Mouse (Mus musculus): ENCODE data around the gene Marcks. TPM values are rescaled to one million over a fixed set of nuclear protein-coding genes. Genes with fewer than 3 reads are reported as not detected.

Marcks gene
- polyA plus RNA-seq, 1 experiment from 2014 or later: 54.3 TPM

DNA sequence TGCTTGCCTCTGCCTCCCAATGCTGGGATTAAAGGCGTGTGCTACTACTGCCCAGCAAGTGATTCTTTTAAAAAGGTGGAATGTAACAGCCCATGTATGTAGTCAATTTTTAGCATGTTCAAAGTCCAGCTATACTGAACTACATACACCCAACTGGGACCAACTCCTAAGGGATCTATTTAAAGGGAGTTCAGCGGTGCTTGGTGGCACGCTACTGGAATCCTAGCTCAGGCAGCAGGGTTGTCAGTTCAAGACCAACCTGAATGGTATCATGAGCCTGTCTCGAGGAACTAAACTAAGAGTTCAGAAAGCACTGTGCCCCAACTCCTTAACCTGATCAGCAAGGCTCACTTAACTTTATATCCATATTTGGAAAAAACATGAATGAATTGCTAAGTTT lies 6.0 kb downstream of the Marcks start:
- no peak for DNase-seq (ENCODE audit: low spot score)
- Histone ChIP-seq H3K9me3 (ENCODE audit: control insufficient read depth, low read length) (no peaks in the 10 kb centered on the region), H3K36me3 (ENCODE audit: control insufficient read depth, insufficient read depth, low read length) (no peaks in the 10 kb centered on the region), H3K4me2 (replicated peaks; ENCODE audit: low read depth) (no peak overlapping the region), H3K4me1 (replicated peaks; ENCODE audit: control insufficient read depth, insufficient read depth) (no peaks in the 10 kb centered on the region), H3K27me3 (ENCODE audit: control insufficient read depth, insufficient read depth, low read length) (no peaks in the 10 kb centered on the region), H3K27ac (replicated peaks) (no peak overlapping the region), H3K4me3 (ENCODE audit: low read depth, low read length) (no peak overlapping the region), H3K9ac (ENCODE audit: low read length) (no peak overlapping the region)
- no peak for ATAC-seq (ENCODE audit: low FRiP score, low TSS enrichment)
- TF ChIP-seq CTCF (IDR thresholded peaks at IDR 0.05; ENCODE audit: low read depth) (no peak), EP300 (optimal IDR thresholded peaks at IDR 0.05) (no peak)
- 97% methylated on average over 4 of the region's 4 CpGs for WGBS

DNA sequence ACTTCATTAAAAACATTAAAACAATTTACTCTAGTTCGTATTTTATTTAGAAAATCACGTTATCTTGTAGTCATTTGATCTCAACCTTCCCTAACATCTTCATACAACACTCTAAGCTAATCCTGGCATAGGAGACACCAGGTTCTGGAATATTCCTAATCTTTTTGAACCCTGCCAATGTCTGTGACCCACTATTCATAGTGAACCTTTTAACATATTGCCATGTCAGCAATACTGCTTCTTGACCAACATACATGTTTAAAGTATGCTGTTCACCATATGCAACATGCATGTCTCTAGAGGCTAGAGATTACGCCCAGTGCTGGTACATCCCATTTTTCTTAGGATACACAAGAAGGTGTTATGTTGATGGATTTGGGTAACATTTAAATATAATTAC lies 9.1 kb downstream of the Marcks start:
- H3K4me1 ChIP-seq (replicated peaks; ENCODE audit: control insufficient read depth, insufficient read depth): no peaks in the 10 kb centered on the region
- H3K36me3 ChIP-seq (ENCODE audit: control insufficient read depth, insufficient read depth, low read length): no peaks in the 10 kb centered on the region
- no peak overlapping the region for H3K27ac ChIP-seq (replicated peaks)
- H3K27me3 ChIP-seq (ENCODE audit: control insufficient read depth, insufficient read depth, low read length): no peaks in the 10 kb centered on the region
- H3K4me2 ChIP-seq (replicated peaks; ENCODE audit: low read depth): no peak overlapping the region
- no peak for DNase-seq (ENCODE audit: low spot score)
- ATAC-seq (ENCODE audit: low FRiP score, low TSS enrichment): no peak
- H3K9me3 ChIP-seq (ENCODE audit: control insufficient read depth, low read length): no peaks in the 10 kb centered on the region
- no peak for TF ChIP-seq EP300 (optimal IDR thresholded peaks at IDR 0.05)
- TF ChIP-seq CTCF (IDR thresholded peaks at IDR 0.05; ENCODE audit: low read depth): no peak
- H3K4me3 ChIP-seq (ENCODE audit: low read depth, low read length): no peak overlapping the region
- 86% methylated on average over 3 of the region's 3 CpGs for WGBS
- no peak overlapping the region for H3K9ac ChIP-seq (ENCODE audit: low read length)

DNA sequence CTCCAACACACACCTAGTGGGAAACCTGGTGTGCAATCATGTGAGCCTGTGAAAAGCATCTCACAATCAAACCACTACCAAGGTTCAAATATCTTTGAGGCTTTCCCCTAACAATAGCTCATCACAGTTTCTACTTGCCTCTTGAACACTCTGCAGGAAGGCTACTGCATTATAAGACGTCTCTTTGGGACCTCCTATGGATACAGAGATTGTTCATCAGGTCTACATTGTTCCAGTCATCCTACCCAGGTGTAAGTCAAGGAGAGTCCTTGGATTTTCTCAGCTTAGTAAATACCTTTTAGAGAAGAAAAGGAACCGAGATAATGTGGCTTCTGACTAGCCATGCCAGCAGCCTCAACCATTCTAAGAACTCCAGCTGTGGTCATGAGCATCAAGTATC lies 23.4 kb downstream of the Marcks start:
- TF ChIP-seq CTCF (IDR thresholded peaks at IDR 0.05; ENCODE audit: low read depth) (no peak), EP300 (optimal IDR thresholded peaks at IDR 0.05) (no peak)
- Histone ChIP-seq H3K4me1 (replicated peaks; ENCODE audit: control insufficient read depth, insufficient read depth) (no peaks in the 10 kb centered on the region), H3K27me3 (ENCODE audit: control insufficient read depth, insufficient read depth, low read length) (no peaks in the 10 kb centered on the region), H3K4me3 (ENCODE audit: low read depth, low read length) (no peak overlapping the region), H3K4me2 (replicated peaks; ENCODE audit: low read depth) (no peak overlapping the region), H3K9ac (ENCODE audit: low read length) (no peak overlapping the region), H3K36me3 (ENCODE audit: control insufficient read depth, insufficient read depth, low read length) (no peaks in the 10 kb centered on the region), H3K9me3 (ENCODE audit: control insufficient read depth, low read length) (no peaks in the 10 kb centered on the region), H3K27ac (replicated peaks) (no peak overlapping the region)
- ATAC-seq (ENCODE audit: low FRiP score, low TSS enrichment) (no peak), DNase-seq (ENCODE audit: low spot score) (no peak)
- 86% methylated on average over 2 of the region's 2 CpGs for WGBS

DNA sequence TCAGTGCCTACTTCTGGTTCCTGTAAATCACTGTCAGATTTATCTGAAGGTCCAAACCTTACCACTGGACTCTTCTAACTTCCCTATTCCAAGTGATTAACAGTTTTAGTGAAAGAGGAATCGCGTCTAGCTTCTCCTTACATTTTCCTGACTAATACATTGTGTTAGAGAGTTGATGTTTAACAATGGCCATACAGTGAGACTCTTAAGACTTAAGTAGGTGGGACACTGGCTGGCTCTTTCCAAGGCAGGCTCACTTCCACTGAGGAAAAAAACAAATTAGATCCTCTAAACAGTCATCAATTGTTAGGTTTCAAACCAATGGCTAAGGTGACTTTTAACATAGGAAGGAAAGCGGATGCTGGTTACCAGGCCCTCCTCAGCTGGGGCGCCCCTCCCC lies 25.9 kb downstream of the Marcks start:
- TF ChIP-seq CTCF (IDR thresholded peaks at IDR 0.05; ENCODE audit: low read depth) (no peak), EP300 (optimal IDR thresholded peaks at IDR 0.05) (no peak)
- DNase-seq (ENCODE audit: low spot score): no peak
- 62% methylated on average over 4 of the region's 4 CpGs for WGBS

DNA sequence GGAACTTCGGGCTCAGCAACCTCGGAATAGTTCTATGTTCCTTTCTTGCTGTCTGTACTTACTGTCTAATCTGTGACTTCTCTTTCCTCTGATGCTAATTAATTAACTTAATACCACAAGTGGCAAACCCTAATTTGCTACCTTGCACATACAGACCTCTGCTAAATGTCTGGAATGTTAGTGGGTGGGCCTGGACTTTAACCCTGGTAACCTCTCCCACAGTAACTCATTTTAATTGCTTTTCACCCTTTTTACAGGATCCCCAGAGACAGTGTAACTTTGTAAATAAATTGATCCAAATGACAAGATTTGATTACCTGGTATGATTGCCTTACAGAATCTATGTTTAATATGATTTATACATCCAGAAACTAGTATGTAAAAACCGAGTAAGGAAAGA lies 26.4 kb downstream of the Marcks start:
- ATAC-seq (ENCODE audit: low FRiP score, low TSS enrichment): no peak
- H3K9me3 ChIP-seq (ENCODE audit: control insufficient read depth, low read length): no peaks in the 10 kb centered on the region
- H3K27me3 ChIP-seq (ENCODE audit: control insufficient read depth, insufficient read depth, low read length): no peaks in the 10 kb centered on the region
- 64% methylated on average over 3 of the region's 3 CpGs for WGBS
- no peak overlapping the region for H3K9ac ChIP-seq (ENCODE audit: low read length)
- no peaks in the 10 kb centered on the region for H3K4me1 ChIP-seq (replicated peaks; ENCODE audit: control insufficient read depth, insufficient read depth)
- no peak overlapping the region for H3K4me3 ChIP-seq (ENCODE audit: low read depth, low read length)
- H3K27ac ChIP-seq (replicated peaks): no peak overlapping the region
- TF ChIP-seq EP300 (optimal IDR thresholded peaks at IDR 0.05): no peak
- DNase-seq (ENCODE audit: low spot score): no peak
- H3K4me2 ChIP-seq (replicated peaks; ENCODE audit: low read depth): no peak overlapping the region
- H3K36me3 ChIP-seq (ENCODE audit: control insufficient read depth, insufficient read depth, low read length): no peaks in the 10 kb centered on the region

More for the DNA sequence above, 25.9 kb downstream of the Marcks start:
- Histone ChIP-seq H3K36me3 (ENCODE audit: control insufficient read depth, insufficient read depth, low read length) (no peaks in the 10 kb centered on the region), H3K9ac (ENCODE audit: low read length) (no peak overlapping the region), H3K4me3 (ENCODE audit: low read depth, low read length) (no peak overlapping the region), H3K4me1 (replicated peaks; ENCODE audit: control insufficient read depth, insufficient read depth) (no peaks in the 10 kb centered on the region), H3K27ac (replicated peaks) (no peak overlapping the region), H3K27me3 (ENCODE audit: control insufficient read depth, insufficient read depth, low read length) (no peaks in the 10 kb centered on the region), H3K9me3 (ENCODE audit: control insufficient read depth, low read length) (no peaks in the 10 kb centered on the region), H3K4me2 (replicated peaks; ENCODE audit: low read depth) (no peak overlapping the region)
- no peak for ATAC-seq (ENCODE audit: low FRiP score, low TSS enrichment)

DNA sequence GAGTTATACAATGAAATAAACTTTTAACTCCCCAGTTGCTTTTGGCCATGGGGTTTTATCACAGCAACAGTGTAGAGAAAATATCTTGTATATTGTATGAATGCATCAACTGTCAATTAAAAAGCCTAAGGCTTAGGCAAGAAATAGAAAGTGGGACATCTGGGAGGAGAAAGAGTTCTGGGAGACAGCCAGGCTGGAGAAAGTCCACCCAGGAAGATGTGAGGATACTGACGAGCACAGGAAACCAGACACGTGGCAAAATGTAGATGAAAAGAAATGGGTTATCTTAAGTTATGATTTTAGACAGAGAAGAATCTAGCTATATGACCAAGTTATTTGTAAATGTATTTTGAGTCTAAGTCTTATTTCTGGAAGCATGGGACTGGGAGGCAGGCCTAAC lies 27.3 kb downstream of the Marcks start:
- no peaks in the 10 kb centered on the region for H3K9me3 ChIP-seq (ENCODE audit: control insufficient read depth, low read length)

More for the DNA sequence above, 27.3 kb downstream of the Marcks start:
- Histone ChIP-seq H3K4me3 (ENCODE audit: low read depth, low read length) (no peak overlapping the region), H3K27ac (replicated peaks) (no peak overlapping the region), H3K36me3 (ENCODE audit: control insufficient read depth, insufficient read depth, low read length) (no peaks in the 10 kb centered on the region), H3K27me3 (ENCODE audit: control insufficient read depth, insufficient read depth, low read length) (no peaks in the 10 kb centered on the region), H3K4me1 (replicated peaks; ENCODE audit: control insufficient read depth, insufficient read depth) (no peaks in the 10 kb centered on the region), H3K4me2 (replicated peaks; ENCODE audit: low read depth) (no peak overlapping the region), H3K9ac (ENCODE audit: low read length) (no peak overlapping the region)
- DNase-seq (ENCODE audit: low spot score): no peak
- no peak for ATAC-seq (ENCODE audit: low FRiP score, low TSS enrichment)
- 78% methylated on average over 2 of the region's 2 CpGs for WGBS
- no peak for TF ChIP-seq CTCF (IDR thresholded peaks at IDR 0.05; ENCODE audit: low read depth)
- TF ChIP-seq EP300 (optimal IDR thresholded peaks at IDR 0.05): no peak
